Mouse (Mus musculus) E14TG2a.4 (cell line): Measurements from ENCODE around the gene Fem1a.

Experiments
- H3K27me3 ChIP-seq: 2 replicates; pipeline ENCODE4 v1.6.1; 2014; ENCODE audit warnings: low read length, control low read depth; ENCODE audit not compliant: insufficient read depth
- H3K36me3 ChIP-seq: 2 replicates; pipeline ENCODE4 v1.6.1; 2014; ENCODE audit warnings: low read length, control low read depth; ENCODE audit not compliant: insufficient read depth
- H3K4me1 ChIP-seq: replicated peaks from 2 replicates; pipeline ENCODE4 v1.6.1; 2014; ENCODE audit warnings: low read depth, low read length, control low read depth
- H3K4me3 ChIP-seq: replicated peaks from 2 replicates; pipeline ENCODE4 v1.5.1; 2014; ENCODE audit warnings: mild to moderate bottlenecking, low read length
- H3K9me3 ChIP-seq: 2 replicates; pipeline ENCODE4 v1.6.1; 2014; ENCODE audit warnings: low read length, control low read depth
- CTCF ChIP-seq: conservative IDR thresholded peaks from 2 replicates; pipeline ENCODE4 v1.5.1; 2014; ENCODE audit warnings: low read length
- NANOG ChIP-seq: IDR thresholded peaks from 2 replicates; pipeline ENCODE4 v1.6.1; 2014; ENCODE audit warnings: borderline replicate concordance, low read length, mixed read lengths
- POU5F1 ChIP-seq: IDR thresholded peaks from 2 replicates; pipeline ENCODE4 v1.6.1; 2014; ENCODE audit warnings: low read length, borderline replicate concordance

Gene Fem1a

DNA sequence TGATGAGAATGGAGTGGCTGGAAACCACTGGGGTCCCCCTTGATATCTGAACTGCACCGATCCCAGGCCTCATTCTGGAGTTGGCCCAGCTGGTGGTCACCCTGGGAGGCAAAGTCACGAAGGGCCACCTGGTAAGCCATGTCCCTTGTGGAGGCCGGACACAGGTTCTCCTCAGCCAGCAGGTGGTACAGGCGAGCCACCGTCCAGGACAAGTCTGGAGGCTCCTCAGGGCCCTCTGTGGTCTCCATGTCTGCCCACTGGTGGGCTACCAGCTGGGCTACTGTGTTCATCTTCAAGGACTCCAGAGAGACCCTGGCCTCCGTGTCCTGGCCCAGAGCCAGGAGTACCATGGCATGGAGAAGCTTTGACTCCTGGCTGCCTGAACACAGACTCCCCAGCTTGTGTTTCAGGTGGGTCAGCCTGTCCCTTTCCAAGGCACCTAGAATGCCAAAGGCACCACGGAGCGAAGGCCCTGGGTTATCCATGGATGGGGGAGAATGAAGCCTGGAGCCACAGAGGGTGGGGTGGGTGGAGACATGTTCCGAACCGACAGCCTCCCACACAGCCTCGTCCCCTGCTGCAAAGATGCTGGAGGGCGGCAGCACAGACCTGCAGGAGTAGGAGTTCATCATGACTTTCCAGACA lies 15.1 kb downstream of the Fem1a start:
- Histone ChIP-seq H3K4me3 (no peak overlapping the region), H3K36me3 (peaks cover 44% of the 10 kb centered on the region), H3K9me3 (no peaks in the 10 kb centered on the region), H3K4me1 (peaks cover 53% of the 10 kb centered on the region), H3K27me3 (no peaks in the 10 kb centered on the region)
- TF ChIP-seq NANOG: no peak
- no peak for TF ChIP-seq POU5F1
- TF ChIP-seq CTCF: no peak

- peaks cover 46% of the 10 kb centered on the region for H3K36me3 ChIP-seq
- H3K4me1 ChIP-seq: peaks cover 59% of the 10 kb centered on the region
- no peaks in the 10 kb centered on the region for H3K9me3 ChIP-seq
- no peaks in the 10 kb centered on the region for H3K27me3 ChIP-seq
- TF ChIP-seq NANOG (no peak), POU5F1 (no peak), CTCF (no peak)
- H3K4me3 ChIP-seq: no peak overlapping the region
Observed at GRCm38 (mm10) chr17:56272644-56273043, 16.0 kb downstream of the Fem1a start.

DNA sequence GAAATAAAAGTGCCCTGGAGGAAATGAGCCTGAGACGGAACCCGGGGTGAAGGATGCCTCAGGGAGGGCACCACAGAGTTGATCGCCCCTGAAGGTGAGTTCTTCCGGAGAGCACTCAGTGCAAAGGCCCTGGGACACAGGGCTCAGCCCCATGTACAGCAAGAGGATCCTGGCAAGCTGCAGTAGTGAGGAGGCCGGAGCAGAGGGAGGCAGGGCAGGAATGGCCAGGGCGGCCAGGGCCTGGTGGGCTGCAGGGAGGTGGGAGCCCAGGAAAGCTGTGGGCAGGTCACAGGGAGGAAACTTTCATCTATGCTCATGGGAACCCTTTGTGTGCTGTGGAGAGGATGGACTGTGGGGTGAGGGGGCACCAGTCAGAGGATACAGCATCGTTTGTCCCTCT lies 16.9 kb downstream of the Fem1a start:
- H3K9me3 ChIP-seq: no peaks in the 10 kb centered on the region
- no peak for TF ChIP-seq NANOG
- TF ChIP-seq POU5F1: no peak
- no peak for TF ChIP-seq CTCF
- H3K36me3 ChIP-seq: peaks cover 55% of the 10 kb centered on the region
- H3K27me3 ChIP-seq: no peaks in the 10 kb centered on the region
- peaks cover 67% of the 10 kb centered on the region for H3K4me1 ChIP-seq
- H3K4me3 ChIP-seq: no peak overlapping the region

DNA sequence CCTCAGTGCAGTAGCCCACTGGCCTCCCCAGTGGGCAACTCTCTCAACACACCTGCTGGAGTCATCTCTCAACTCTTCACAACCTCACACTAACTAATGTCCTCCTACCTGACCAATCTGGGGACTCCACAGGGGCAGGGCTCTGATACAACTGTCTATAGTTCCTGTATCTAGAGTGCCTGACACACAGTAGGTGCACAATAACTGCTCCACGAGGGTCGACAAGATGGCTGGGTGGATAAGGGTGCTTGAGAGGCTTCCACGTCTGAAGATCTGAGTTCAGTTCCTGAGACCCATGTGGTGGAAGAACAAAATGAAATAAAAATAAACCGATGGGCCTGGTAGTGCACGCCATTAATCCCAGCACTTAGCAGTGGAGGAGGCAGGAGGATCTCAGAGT lies 17.4 kb downstream of the Fem1a start:
- no peak for TF ChIP-seq POU5F1
- TF ChIP-seq NANOG: no peak
- no peak for TF ChIP-seq CTCF
- Histone ChIP-seq H3K9me3 (no peaks in the 10 kb centered on the region), H3K27me3 (no peaks in the 10 kb centered on the region), H3K4me1 (peaks cover 69% of the 10 kb centered on the region), H3K36me3 (peaks cover 60% of the 10 kb centered on the region), H3K4me3 (no peak overlapping the region)

DNA sequence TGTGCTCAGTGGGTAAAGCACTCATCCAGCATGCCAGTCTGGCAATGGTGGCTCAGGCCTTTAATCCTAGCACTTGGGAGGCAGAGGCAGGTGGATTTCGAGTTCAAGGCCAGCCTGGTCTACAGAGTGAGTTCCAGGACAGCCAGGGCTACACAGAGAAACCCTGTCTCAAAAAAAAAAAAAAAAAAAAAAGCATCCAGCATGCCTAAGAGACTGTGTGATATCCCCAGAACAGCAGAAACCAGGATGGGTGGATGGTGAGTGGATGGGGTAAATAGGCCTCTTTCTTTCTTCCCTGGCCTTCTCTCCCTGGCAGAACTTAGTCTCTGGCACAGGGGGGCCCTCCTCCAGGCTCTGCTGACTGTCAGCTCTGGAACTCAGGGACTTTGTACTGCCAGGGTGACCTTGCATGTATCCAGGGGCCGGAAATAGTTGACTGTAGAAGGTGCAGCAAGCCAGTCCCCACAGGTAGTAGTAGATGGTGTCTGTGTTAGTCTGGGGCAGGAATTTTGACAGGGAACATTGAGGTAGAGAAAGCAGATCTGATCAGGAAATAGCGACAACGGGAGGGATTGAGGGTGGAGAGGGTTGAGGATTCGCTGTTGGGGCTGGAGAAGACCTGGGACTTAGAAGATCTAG lies 19.4 kb downstream of the Fem1a start:
- Histone ChIP-seq H3K9me3 (no peaks in the 10 kb centered on the region), H3K36me3 (peaks cover 68% of the 10 kb centered on the region), H3K27me3 (no peaks in the 10 kb centered on the region), H3K4me1 (peaks cover 70% of the 10 kb centered on the region), H3K4me3 (peak overlapping the region; percentile 77)
- TF ChIP-seq POU5F1: no peak
- no peak for TF ChIP-seq NANOG
- no peak for TF ChIP-seq CTCF

DNA sequence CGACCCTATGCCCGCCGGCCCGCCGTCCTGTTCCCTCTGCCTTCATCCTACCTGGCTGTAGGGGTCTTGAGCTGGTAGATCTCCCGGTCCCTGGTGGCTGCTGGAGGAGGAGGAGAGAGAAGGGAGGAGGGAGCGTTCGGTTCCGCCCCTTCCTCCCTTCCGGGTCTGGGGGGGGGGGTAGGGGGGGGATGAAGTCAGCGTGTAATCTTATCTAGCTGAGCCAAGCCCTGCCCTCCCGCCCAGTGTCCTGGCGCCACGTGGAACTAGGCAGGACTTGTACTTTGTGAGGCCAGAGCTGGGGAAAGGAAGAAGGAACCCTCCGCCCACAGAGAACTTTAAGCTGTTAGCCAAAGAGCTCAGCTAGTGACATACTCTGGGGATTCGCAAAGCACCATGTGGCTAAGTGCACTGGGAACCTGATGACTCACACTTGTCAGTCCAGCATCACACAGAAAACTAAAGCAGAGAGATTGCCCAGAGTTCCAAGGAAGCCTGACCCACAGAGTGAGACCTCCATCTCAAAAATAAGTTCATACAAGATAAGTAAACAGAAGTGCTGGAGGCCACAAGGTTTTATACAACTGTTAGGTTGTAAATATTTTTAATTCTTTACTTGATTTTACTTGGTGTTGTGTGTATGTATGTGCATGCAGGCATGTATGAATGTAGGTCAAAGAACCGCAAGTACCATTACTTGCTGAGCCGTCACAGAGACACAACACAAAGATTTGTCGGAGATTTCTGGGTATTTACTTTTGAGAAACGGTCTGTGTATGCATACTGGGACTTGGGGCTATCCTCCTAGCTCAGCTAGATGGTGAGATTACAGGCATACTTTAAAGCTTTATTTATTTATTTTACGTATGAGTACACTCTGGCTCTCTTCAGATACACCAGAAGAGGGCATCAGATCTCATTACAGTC lies 20.3 kb downstream of the Fem1a start, which contains the start of gene Ticam1:
Ticam1 (minus strand) TSS at position 144 of the 924 bp plus-strand sequence.
- peaks cover 68% of the 10 kb centered on the region for H3K36me3 ChIP-seq
- TF ChIP-seq CTCF: no peak
- TF ChIP-seq NANOG: no peak
- TF ChIP-seq POU5F1: no peak
- H3K4me1 ChIP-seq: peaks cover 77% of the 10 kb centered on the region
- H3K27me3 ChIP-seq: no peaks in the 10 kb centered on the region
- H3K9me3 ChIP-seq: no peaks in the 10 kb centered on the region
- H3K4me3 ChIP-seq: peak within 1 kb of the TSS; percentile 77

DNA sequence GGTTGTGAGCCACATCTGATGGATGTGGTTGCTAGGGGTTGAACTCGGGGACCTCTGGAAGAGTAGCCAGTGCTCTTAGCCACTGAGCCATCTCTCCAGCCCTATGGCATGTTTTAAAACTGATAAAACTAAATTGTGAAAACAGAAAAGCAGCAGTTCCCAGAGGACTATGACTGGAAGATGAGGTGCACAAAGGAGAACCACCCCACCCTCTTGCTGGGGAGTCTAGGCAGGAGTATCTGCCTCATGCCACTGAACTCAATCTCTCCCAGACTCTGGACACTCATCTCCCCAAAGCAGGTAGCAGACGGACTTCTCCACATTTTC lies 20.9 kb downstream of the Fem1a start:
- TF ChIP-seq NANOG (no peak), CTCF (no peak), POU5F1 (no peak)
- Histone ChIP-seq H3K4me3 (peak overlapping the region; percentile 77; the same call in 1 of the 2 replicates), H3K36me3 (peaks cover 67% of the 10 kb centered on the region), H3K4me1 (peaks cover 75% of the 10 kb centered on the region), H3K9me3 (no peaks in the 10 kb centered on the region), H3K27me3 (no peaks in the 10 kb centered on the region)

DNA sequence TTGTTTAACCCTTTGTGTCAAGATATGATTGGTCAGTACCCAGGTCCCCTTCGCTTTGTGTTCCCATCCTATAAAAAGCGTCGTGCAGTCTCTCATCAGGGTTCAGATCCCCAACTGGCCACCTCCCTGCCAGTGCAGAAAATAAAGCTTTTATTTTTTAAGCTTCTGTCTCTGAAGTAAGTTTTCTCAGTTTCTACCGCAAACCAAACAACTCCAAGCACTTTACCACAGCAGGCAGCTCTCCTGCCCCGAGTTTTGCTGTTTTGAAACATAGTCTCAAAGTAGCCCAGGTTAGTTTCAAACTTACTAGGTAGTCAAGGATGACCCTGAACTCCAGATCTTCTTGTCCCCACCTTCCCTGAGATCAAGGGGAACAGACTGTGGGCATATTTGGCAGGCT lies 21.7 kb downstream of the Fem1a start:
- TF ChIP-seq CTCF (no peak), NANOG (no peak), POU5F1 (no peak)
- Histone ChIP-seq H3K36me3 (peaks cover 68% of the 10 kb centered on the region), H3K27me3 (no peaks in the 10 kb centered on the region), H3K4me1 (peaks cover 80% of the 10 kb centered on the region), H3K9me3 (no peaks in the 10 kb centered on the region), H3K4me3 (no peak overlapping the region)
